Mouse (Mus musculus): ENCODE measurements around the gene Cd81. TPM values are rescaled to one million over a fixed set of nuclear protein-coding genes. Genes with fewer than 3 reads are reported as not detected.

The Cd81 gene
- 380 TPM for polyA plus RNA-seq (2012; fragmentation: generic; extraction: Trizol)
- long read RNA-seq, experiment 1, transcript Cd81-201 (8 exons, 1,533 nt) = major isoform, 1,030 of 1,083 reads
- long read RNA-seq, experiment 1, partial matches to known transcripts = 25 of 1,083 reads
- long read RNA-seq, experiment 1, other reads (novel, unspliced or antisense) = 23 of 1,083 reads
- long read RNA-seq, experiment 2, transcript Cd81-201 (8 exons, 1,533 nt) = major isoform, 1,106 of 1,182 reads
- long read RNA-seq, experiment 2, partial matches to known transcripts = 1 of 1,182 reads
- long read RNA-seq, experiment 2, other reads (novel, unspliced or antisense) = 75 of 1,182 reads

DNA sequence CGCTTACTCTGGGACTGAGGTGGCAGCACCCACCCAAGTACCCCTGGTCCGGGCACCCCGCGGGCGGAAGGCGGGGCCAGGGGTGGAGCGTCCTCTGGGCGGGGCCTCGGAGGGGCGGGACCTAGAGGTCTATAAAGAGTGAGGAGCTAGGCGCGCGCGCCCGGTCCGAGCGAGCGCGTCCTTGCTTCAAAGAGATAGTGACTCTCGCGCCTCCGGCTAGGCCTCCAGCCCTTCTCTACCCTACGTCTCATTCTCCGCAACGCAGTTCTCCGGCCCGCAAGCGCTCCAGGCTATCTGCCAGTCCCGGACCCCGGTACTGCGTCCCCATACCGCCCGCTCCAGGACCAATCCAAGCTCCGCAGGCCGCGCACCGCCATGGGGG lies at the start of gene Cd81:
TSS of gene Cd81 (plus strand) at position 114 of the 382 bp plus-strand sequence.
- Histone ChIP-seq H3K27me3 (ENCODE audit: control insufficient read depth, insufficient read depth, insufficient read length) (no peaks in the 10 kb centered on the region), H3ac (ENCODE audit: control insufficient read depth, insufficient read length, low read depth) (peak within 1 kb of the TSS; percentile 68), H3K79me3 (ENCODE audit: low read depth) (peaks cover 43% of the 10 kb centered on the region), H3K36me3 (ENCODE audit: control insufficient read depth, insufficient read depth) (peaks cover 17% of the 10 kb centered on the region), H3K79me2 (ENCODE audit: control insufficient read depth, insufficient read depth) (peaks cover 49% of the 10 kb centered on the region), H3K4me3 (ENCODE audit: insufficient read depth, poor library complexity, severe bottlenecking) (peak within 1 kb of the TSS; percentile 69)
- TF ChIP-seq MAX (IDR thresholded peaks at IDR 0.05) = no peak
- TF ChIP-seq MYOD1 (IDR thresholded peaks at IDR 0.05; ENCODE audit: control insufficient read depth, insufficient read length, low read depth) = no peak
- TF ChIP-seq FOSL1 (IDR thresholded peaks at IDR 0.05; ENCODE audit: insufficient read depth, low read length, poor library complexity, severe bottlenecking) = no peak

DNA sequence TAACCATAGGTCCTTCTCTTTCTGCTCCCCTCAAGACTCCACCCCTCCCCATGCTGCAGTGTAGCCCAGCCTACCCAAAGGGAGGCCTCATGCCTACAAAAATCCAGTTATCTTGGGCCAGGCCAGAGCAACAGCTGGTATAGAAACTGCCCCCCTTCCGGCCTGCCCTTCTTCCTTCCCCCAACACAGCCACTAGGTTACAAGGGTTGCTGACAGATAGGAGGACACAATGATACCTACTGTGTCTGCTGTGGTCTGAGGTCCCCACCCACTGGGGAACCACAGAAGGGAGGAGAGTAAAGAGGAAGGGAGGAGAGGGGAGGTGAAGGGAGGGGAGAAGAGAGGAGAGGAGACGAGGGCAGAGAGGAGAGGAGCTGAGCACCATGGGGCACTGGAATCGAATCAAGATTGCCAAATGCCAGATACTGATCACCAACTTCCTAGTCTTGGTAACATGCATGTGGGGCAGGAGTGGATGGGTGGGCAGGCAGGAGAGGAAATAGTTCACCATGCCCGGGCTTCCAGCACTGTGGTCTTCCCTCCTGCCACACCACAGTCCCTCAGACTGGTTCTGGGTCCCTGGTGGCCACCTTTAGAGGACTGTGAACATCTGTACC lies 47.7 kb upstream of the Cd81 start, which contains the start of gene Tspan32:
TSS of gene Tspan32 (plus strand) at position 320 of the 617 bp plus-strand sequence.
- Histone ChIP-seq H3K4me3 (ENCODE audit: insufficient read depth, poor library complexity, severe bottlenecking) (no peak within 1 kb of the TSS), H3K79me3 (ENCODE audit: low read depth) (no peaks in the 10 kb centered on the region), H3K79me2 (ENCODE audit: control insufficient read depth, insufficient read depth) (no peaks in the 10 kb centered on the region), H3K36me3 (ENCODE audit: control insufficient read depth, insufficient read depth) (no peaks in the 10 kb centered on the region), H3K27me3 (ENCODE audit: control insufficient read depth, insufficient read depth, insufficient read length) (no peaks in the 10 kb centered on the region), H3ac (ENCODE audit: control insufficient read depth, insufficient read length, low read depth) (no peak within 1 kb of the TSS)
- TF ChIP-seq MYOD1 (IDR thresholded peaks at IDR 0.05; ENCODE audit: control insufficient read depth, insufficient read length, low read depth) (no peak), MAX (IDR thresholded peaks at IDR 0.05) (no peak), USF1 (IDR thresholded peaks at IDR 0.05; ENCODE audit: low read depth) (no peak), CTCF (IDR thresholded peaks at IDR 0.05; ENCODE audit: control insufficient read depth, insufficient read depth, insufficient read length) (no peak), FOSL1 (IDR thresholded peaks at IDR 0.05; ENCODE audit: insufficient read depth, low read length, poor library complexity, severe bottlenecking) (no peak), MYOG (IDR thresholded peaks at IDR 0.05; ENCODE audit: control insufficient read depth, extremely low read depth, insufficient read length) (no peak), CEBPB (IDR thresholded peaks at IDR 0.05; ENCODE audit: low read depth) (no peak)

DNA sequence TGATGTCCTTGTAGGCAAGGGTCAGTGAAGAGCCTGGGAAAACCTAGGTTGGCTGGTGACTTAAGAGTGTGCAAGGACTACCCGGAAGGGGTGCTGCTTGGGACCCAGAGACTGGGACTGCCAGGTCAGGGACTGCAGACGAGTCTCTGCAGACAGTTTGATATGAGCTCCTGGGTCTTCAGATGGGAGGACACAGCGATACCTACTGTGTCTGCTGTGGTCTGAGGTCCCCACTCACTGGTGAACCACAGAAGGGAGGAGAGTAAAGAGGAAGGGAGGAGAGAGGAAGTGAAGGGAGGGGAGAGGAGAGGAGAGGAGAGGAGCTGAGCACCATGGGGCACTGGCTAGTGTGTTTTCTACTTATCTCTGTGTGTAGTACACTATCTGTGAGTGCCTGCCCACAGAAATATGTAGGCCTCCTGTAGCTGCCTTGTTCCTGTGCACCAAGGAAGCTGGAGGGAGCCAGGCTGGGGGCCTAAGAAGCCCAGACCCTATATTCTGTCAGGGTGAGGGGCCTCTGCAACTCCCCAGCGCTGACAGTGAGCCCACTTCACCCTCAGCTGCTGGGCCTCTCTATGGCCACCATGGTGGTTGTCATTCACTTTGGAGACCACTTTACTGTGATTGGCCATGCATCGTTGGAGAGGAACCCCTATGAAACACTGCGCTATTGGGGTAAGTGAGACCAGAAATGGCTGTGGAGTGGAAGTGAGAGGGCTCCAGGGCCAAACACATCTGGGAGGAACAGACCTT lies 47.0 kb upstream of the Cd81 start:
- H3K4me3 ChIP-seq (ENCODE audit: insufficient read depth, poor library complexity, severe bottlenecking) = no peak overlapping the region
- no peak for TF ChIP-seq MYOG (IDR thresholded peaks at IDR 0.05; ENCODE audit: control insufficient read depth, extremely low read depth, insufficient read length)
- no peak for TF ChIP-seq FOSL1 (IDR thresholded peaks at IDR 0.05; ENCODE audit: insufficient read depth, low read length, poor library complexity, severe bottlenecking)
- no peak for TF ChIP-seq USF1 (IDR thresholded peaks at IDR 0.05; ENCODE audit: low read depth)
- no peak for TF ChIP-seq MAX (IDR thresholded peaks at IDR 0.05)
- no peak for TF ChIP-seq MYOD1 (IDR thresholded peaks at IDR 0.05; ENCODE audit: control insufficient read depth, insufficient read length, low read depth)
- no peak for TF ChIP-seq CTCF (IDR thresholded peaks at IDR 0.05; ENCODE audit: control insufficient read depth, insufficient read depth, insufficient read length)
- TF ChIP-seq CEBPB (IDR thresholded peaks at IDR 0.05; ENCODE audit: low read depth) = no peak
- no peaks in the 10 kb centered on the region for H3K27me3 ChIP-seq (ENCODE audit: control insufficient read depth, insufficient read depth, insufficient read length)
- H3ac ChIP-seq (ENCODE audit: control insufficient read depth, insufficient read length, low read depth) = no peak overlapping the region
- H3K79me2 ChIP-seq (ENCODE audit: control insufficient read depth, insufficient read depth) = no peaks in the 10 kb centered on the region
- H3K36me3 ChIP-seq (ENCODE audit: control insufficient read depth, insufficient read depth) = no peaks in the 10 kb centered on the region
- H3K79me3 ChIP-seq (ENCODE audit: low read depth) = no peaks in the 10 kb centered on the region

DNA sequence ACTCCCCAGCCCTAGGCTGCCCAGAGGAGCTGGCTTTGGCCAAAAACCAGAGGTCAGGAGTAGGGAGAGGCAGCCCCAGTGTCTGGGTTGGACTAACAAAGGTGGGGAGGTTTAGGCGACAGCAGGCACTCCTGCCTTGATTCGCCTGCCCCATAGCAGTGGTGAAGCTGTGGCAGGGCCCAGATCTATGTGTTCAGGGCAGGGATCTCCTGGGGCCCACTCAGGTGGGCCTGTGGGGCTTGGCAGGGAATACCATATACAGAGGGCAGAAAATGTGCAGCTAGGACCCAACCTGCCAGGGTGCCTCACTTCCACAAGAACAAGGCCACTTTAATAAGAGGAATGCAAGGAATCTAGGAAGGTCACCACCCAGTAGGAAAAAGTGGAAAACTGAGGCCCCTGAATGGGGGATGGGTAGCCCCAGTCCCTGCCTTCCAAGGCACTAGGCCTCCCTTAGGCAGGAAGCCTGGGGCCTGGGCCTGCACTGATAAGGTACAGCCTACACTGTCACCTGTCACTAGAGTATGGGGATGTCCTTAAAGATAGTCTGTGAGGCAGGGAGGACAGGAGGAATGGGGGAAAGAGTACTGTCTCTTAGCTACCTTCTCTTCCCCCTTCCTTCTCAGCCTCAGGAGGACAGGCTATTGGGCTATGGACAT lies 46.3 kb upstream of the Cd81 start:
- Histone ChIP-seq H3K79me3 (ENCODE audit: low read depth) (no peaks in the 10 kb centered on the region), H3K4me3 (ENCODE audit: insufficient read depth, poor library complexity, severe bottlenecking) (no peak overlapping the region), H3K27me3 (ENCODE audit: control insufficient read depth, insufficient read depth, insufficient read length) (no peaks in the 10 kb centered on the region), H3ac (ENCODE audit: control insufficient read depth, insufficient read length, low read depth) (no peak overlapping the region), H3K36me3 (ENCODE audit: control insufficient read depth, insufficient read depth) (no peaks in the 10 kb centered on the region), H3K79me2 (ENCODE audit: control insufficient read depth, insufficient read depth) (no peaks in the 10 kb centered on the region)
- TF ChIP-seq MYOG (IDR thresholded peaks at IDR 0.05; ENCODE audit: control insufficient read depth, extremely low read depth, insufficient read length) (no peak), USF1 (IDR thresholded peaks at IDR 0.05; ENCODE audit: low read depth) (no peak), CTCF (IDR thresholded peaks at IDR 0.05; ENCODE audit: control insufficient read depth, insufficient read depth, insufficient read length) (no peak), MYOD1 (IDR thresholded peaks at IDR 0.05; ENCODE audit: control insufficient read depth, insufficient read length, low read depth) (no peak), CEBPB (IDR thresholded peaks at IDR 0.05; ENCODE audit: low read depth) (no peak), FOSL1 (IDR thresholded peaks at IDR 0.05; ENCODE audit: insufficient read depth, low read length, poor library complexity, severe bottlenecking) (no peak), MAX (IDR thresholded peaks at IDR 0.05) (no peak)

Measured in C2C12 (cell line).